Mouse (Mus musculus) heart, embryonic 16.5 days (tissue): ENCODE measurements around the gene Cox4i2. TPM values are rescaled to one million over a fixed set of nuclear protein-coding genes. Genes with fewer than 3 reads are reported as not detected.

Experiments
- ATAC-seq: fragments of 200-750 bp; cut with Nextera tagmentation; replicated peaks from 2 replicates; pipeline ENCODE4 v1.8.0; 2017; ENCODE audit warnings: moderate number of reproducible peaks; ENCODE audit not compliant: insufficient read depth, low FRiP score; ENCODE audit errors: extremely low read depth
- H3K27ac ChIP-seq: fragments of 300-500 bp; sonication (generic); 2 replicates; pipeline ENCODE4 v1.5.1; 2014; ENCODE audit warnings: mild to moderate bottlenecking, low read length, control low read depth, moderate library complexity
- H3K27me3 ChIP-seq: fragments of 300-500 bp; sonication (generic); 2 replicates; pipeline ENCODE4 v1.6.1; 2014; ENCODE audit warnings: low read length, mixed read lengths; ENCODE audit not compliant: control insufficient read depth, insufficient read depth
- H3K36me3 ChIP-seq: fragments of 300-500 bp; sonication (generic); 2 replicates; pipeline ENCODE4 v1.6.1; 2014; ENCODE audit not compliant: control insufficient read depth, insufficient read depth
- H3K4me1 ChIP-seq: fragments of 300-500 bp; sonication (generic); 2 replicates; pipeline ENCODE4 v1.6.1; 2014; ENCODE audit warnings: low read length, mixed read lengths; ENCODE audit not compliant: control insufficient read depth, insufficient read depth
- H3K4me2 ChIP-seq: fragments of 300-500 bp; sonication (generic); 2 replicates; pipeline ENCODE4 v1.6.1; 2014; ENCODE audit warnings: low read depth, mild to moderate bottlenecking, control low read depth, low read length
- H3K4me3 ChIP-seq: fragments of 300-500 bp; sonication (generic); 2 replicates; pipeline ENCODE4 v1.5.1; 2014; ENCODE audit warnings: mild to moderate bottlenecking, control low read depth, low read length
- H3K9ac ChIP-seq: fragments of 300-500 bp; sonication (generic); 2 replicates; pipeline ENCODE4 v1.6.1; 2014; ENCODE audit warnings: low read length, control low read depth
- H3K9me3 ChIP-seq: fragments of 300-500 bp; sonication (generic); replicated peaks from 2 replicates; pipeline ENCODE4 v1.6.1; 2016; ENCODE audit warnings: low read length; ENCODE audit not compliant: control insufficient read depth
- WGBS: fragments of 180-500 bp; shearing (Covaris S2); extraction: QIAGEN DNeasy Blood & Tissue Kit; methylation state at CpG from one replicate; pipeline ENCODE4 v1.1.7; 2014; 5-methylcytosine and 5-hydroxymethylcytosine counted together
- polyA plus RNA-seq: library from polyadenylated mRNA; unstranded; fragments of >200 nt; fragmentation: Nextera tagmentation; extraction: Ambion mirVana; gene quantifications from 2 replicates; pipeline ENCODE4 v1.2.1, GENCODE M21; 2015

Cox4i2 gene
- polyA plus RNA-seq, 1 experiment from 2014 or later = 26.7 TPM

GRCm38 (mm10) chr2:152738341-152738740 lies 15.6 kb upstream of the Cox4i2 start:
- Histone ChIP-seq H3K36me3 (no peaks in the 10 kb centered on the region), H3K4me2 (peak overlapping the region; percentile 83), H3K27ac (peak overlapping the region; percentile 86), H3K9ac (peak overlapping the region; percentile 86), H3K4me1 (peaks cover 38% of the 10 kb centered on the region), H3K27me3 (no peaks in the 10 kb centered on the region), H3K4me3 (peak overlapping the region; percentile 70), H3K9me3 (no peaks in the 10 kb centered on the region)
- no peak for ATAC-seq
- WGBS = 51% methylated on average over 2 of the region's 2 CpGs

GRCm38 (mm10) chr2:152739031-152739841 lies 14.7 kb upstream of the Cox4i2 start:
- H3K27ac ChIP-seq = peak overlapping the region; percentile 86
- H3K9ac ChIP-seq = peak overlapping the region; percentile 86
- ATAC-seq = peak; percentile 25
- no peaks in the 10 kb centered on the region for H3K9me3 ChIP-seq
- H3K4me3 ChIP-seq = peak overlapping the region; percentile 45
- H3K4me1 ChIP-seq = peaks cover 38% of the 10 kb centered on the region
- 2% methylated on average over 33 of the region's 36 CpGs for WGBS
- H3K4me2 ChIP-seq = peak overlapping the region; percentile 83
- no peaks in the 10 kb centered on the region for H3K36me3 ChIP-seq
- no peaks in the 10 kb centered on the region for H3K27me3 ChIP-seq

- Histone ChIP-seq H3K4me2 (peak overlapping the region; percentile 83), H3K9me3 (no peaks in the 10 kb centered on the region), H3K4me1 (peaks cover 34% of the 10 kb centered on the region), H3K36me3 (no peaks in the 10 kb centered on the region), H3K27me3 (no peaks in the 10 kb centered on the region), H3K9ac (no peak overlapping the region), H3K27ac (peak overlapping the region; percentile 86), H3K4me3 (no peak overlapping the region)
- 15% methylated on average over 3 of the region's 3 CpGs for WGBS
- ATAC-seq = no peak
Measured at GRCm38 (mm10) chr2:152739842-152740260, 14.1 kb upstream of the Cox4i2 start.

DNA sequence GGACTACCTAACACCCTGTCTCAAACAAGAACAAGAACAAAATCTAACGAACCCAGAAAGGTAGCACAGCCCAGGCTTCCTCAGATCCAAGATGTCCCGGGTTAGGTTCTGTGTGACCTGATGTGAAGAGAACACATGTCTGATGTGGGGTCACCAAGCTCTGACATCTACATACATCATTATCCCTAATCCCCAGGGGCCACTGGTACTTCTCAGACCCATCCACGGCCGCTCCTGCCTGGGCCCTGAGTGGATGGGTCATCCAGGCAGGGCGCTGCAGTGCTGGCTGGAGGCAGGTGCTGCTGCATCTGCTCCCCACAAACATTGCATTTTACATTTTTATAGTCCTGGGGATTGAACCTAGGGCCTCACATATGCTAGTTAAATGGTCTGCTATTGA lies 13.5 kb upstream of the Cox4i2 start:
- Histone ChIP-seq H3K27me3 (no peaks in the 10 kb centered on the region), H3K9me3 (no peaks in the 10 kb centered on the region), H3K4me1 (peaks cover 31% of the 10 kb centered on the region), H3K36me3 (no peaks in the 10 kb centered on the region), H3K4me3 (no peak overlapping the region), H3K27ac (no peak overlapping the region; the same call in none of the 2 replicates), H3K4me2 (no peak overlapping the region), H3K9ac (no peak overlapping the region)
- WGBS = 82% methylated on average over 5 of the region's 5 CpGs
- ATAC-seq = no peak

GRCm38 (mm10) chr2:152741153-152742041 lies 12.6 kb upstream of the Cox4i2 start:
- Histone ChIP-seq H3K36me3 (no peaks in the 10 kb centered on the region), H3K27ac (peak overlapping the region; percentile 77), H3K4me2 (peak overlapping the region; percentile 40), H3K4me1 (peaks cover 26% of the 10 kb centered on the region), H3K4me3 (0 out of 2 replicates have a peak overlapping the region, but pooled peaks have one; percentile 9), H3K9ac (peak overlapping the region; percentile 61), H3K9me3 (no peaks in the 10 kb centered on the region), H3K27me3 (no peaks in the 10 kb centered on the region)
- peak; percentile 32 for ATAC-seq
- 25% methylated on average over 14 of the region's 14 CpGs for WGBS

- peak overlapping the region; percentile 77 for H3K27ac ChIP-seq
- H3K36me3 ChIP-seq = no peaks in the 10 kb centered on the region
- 0 out of 2 replicates have a peak, but pooled peaks have one; percentile 34 for ATAC-seq
- no peaks in the 10 kb centered on the region for H3K27me3 ChIP-seq
- H3K9me3 ChIP-seq = no peaks in the 10 kb centered on the region
- H3K4me2 ChIP-seq = peak overlapping the region; percentile 40; the same call in 1 of the 2 replicates
- WGBS = 31% methylated on average over 10 of the region's 10 CpGs
- H3K9ac ChIP-seq = peak overlapping the region; percentile 61; the same call in 1 of the 2 replicates
- H3K4me1 ChIP-seq = peaks cover 26% of the 10 kb centered on the region
- H3K4me3 ChIP-seq = no peak overlapping the region
Measured at GRCm38 (mm10) chr2:152742435-152742834, 11.5 kb upstream of the Cox4i2 start.

DNA sequence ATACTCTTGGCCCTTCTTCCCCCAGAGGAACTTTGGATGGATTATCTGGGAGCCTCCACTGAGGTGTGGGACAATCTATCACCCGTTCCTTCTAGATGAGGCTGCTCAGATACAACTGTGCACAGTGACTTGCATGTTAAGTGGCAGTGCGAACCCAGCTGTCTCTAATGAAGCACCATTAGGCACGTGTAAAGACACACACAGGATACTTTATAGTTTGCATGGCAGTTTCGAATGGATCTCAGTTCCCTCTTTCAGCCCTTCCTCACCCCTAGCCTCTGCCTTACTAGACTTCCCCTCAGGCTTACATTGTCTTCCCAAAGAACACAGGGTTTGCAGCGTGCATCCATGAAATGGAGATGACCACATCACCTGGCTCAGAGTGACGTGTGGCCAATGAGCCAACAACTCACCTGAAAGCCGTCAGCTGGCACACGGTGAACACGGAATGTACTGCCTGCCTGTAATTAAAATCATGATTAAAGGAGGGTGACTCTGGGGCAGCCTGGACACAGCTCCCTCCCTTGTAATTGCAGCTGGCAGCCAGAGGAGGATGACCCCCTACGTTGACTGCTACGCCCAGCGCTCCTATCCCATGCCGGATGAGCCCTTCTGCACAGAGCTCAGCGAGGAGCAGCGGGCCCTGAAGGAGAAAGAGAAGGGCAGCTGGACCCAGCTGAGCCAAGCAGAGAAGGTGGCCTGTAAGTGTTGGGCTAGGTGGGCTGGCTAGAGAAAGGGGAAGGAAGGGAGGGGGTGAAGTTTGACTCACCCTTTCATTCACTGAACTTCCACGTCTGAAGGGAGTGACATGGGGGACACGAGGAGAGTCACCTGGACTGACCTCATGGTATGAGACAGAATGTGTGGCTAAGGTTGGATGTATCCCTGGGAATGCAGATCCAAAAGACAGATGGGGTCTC lies 2.8 kb downstream of the Cox4i2 start:
- no peak for ATAC-seq
- Histone ChIP-seq H3K27me3 (no peaks in the 10 kb centered on the region), H3K4me2 (no peak overlapping the region), H3K9ac (no peak overlapping the region), H3K36me3 (no peaks in the 10 kb centered on the region), H3K4me3 (no peak overlapping the region), H3K4me1 (peaks cover 14% of the 10 kb centered on the region), H3K9me3 (no peaks in the 10 kb centered on the region), H3K27ac (no peak overlapping the region)
- WGBS = 75% methylated on average over 17 of the region's 17 CpGs

GRCm38 (mm10) chr2:152757478-152757877 lies 3.5 kb downstream of the Cox4i2 start:
- H3K27ac ChIP-seq = no peak overlapping the region
- no peaks in the 10 kb centered on the region for H3K27me3 ChIP-seq
- H3K36me3 ChIP-seq = no peaks in the 10 kb centered on the region
- H3K4me3 ChIP-seq = no peak overlapping the region
- H3K4me2 ChIP-seq = no peak overlapping the region
- H3K9me3 ChIP-seq = no peaks in the 10 kb centered on the region
- H3K9ac ChIP-seq = no peak overlapping the region
- 67% methylated on average over 2 of the region's 2 CpGs for WGBS
- H3K4me1 ChIP-seq = peaks cover 14% of the 10 kb centered on the region
- no peak for ATAC-seq
